Mouse (Mus musculus): ENCODE results near the gene Ctsd. TPM values are rescaled to one million over a fixed set of nuclear protein-coding genes. Genes with fewer than 3 reads are reported as not detected.
"Not testable (repeated sequence)": the region's sequence is repeated elsewhere in the genome, so short reads cannot be mapped to it uniquely, and the experiment has no call there.

Ctsd gene
- polyA plus RNA-seq, 1 experiment from 2014 or later, result 132 TPM

DNA sequence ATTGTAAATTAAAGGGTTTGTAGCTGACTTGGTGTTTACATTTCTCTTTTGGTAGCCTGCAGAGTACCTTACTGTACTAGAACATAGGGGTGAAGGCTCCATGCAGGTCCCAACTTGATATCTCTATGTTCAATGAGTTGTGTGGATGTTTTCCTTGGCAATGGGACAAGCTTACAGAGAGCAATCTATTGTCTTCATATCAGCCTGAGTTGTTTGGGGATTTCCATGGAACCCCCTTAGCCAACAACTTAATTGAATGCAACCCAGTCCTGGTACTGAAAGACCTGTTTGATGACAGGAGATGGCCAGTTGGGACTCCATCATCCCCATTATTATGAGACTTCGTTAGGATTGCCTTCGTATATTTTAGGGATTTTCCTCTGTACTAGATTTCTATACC, 30.2 kb upstream of the Ctsd start:
- Histone ChIP-seq H3K9ac (no peak overlapping the region), H3K27me3 (no peaks in the 10 kb centered on the region), H3K9me3 (no peaks in the 10 kb centered on the region), H3K27ac (no peak overlapping the region), H3K4me3 (replicated peaks) (no peak overlapping the region), H3K36me3 (replicated peaks) (no peaks in the 10 kb centered on the region), H3K4me2 (no peak overlapping the region), H3K4me1 (no peaks in the 10 kb centered on the region)
- WGBS, result 91% methylated on average over 2 of the region's 2 CpGs
- no peak for ATAC-seq (ENCODE audit: low FRiP score)

DNA sequence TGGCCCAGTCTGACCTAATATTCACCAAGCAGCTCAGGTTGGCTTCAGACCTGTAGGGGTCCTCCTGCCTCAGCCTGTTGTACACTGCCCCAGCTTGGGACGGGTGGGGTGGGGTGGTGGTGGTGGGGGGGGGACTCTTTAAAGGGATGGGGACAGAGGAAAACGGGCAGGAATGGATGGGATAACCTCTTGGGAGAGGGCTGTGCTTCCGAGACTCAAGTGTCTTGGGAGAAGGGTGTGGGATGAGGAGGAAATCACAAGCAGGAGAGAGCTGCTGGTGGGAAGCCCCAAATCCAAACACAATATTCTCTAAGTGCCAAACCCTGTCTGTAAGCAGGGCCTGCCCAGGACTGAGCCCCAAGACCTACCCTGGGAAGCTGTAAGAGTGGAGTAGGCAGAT, 28.4 kb upstream of the Ctsd start:
- H3K9ac ChIP-seq, result no peak overlapping the region
- no peaks in the 10 kb centered on the region for H3K36me3 ChIP-seq (replicated peaks)
- ATAC-seq (ENCODE audit: low FRiP score), result no peak
- H3K9me3 ChIP-seq, result no peaks in the 10 kb centered on the region
- H3K27ac ChIP-seq, result no peak overlapping the region
- no peak overlapping the region for H3K4me2 ChIP-seq
- no peaks in the 10 kb centered on the region for H3K4me1 ChIP-seq
- WGBS, result 81% methylated on average over 3 of the region's 3 CpGs
- no peaks in the 10 kb centered on the region for H3K27me3 ChIP-seq
- H3K4me3 ChIP-seq (replicated peaks), result no peak overlapping the region

DNA sequence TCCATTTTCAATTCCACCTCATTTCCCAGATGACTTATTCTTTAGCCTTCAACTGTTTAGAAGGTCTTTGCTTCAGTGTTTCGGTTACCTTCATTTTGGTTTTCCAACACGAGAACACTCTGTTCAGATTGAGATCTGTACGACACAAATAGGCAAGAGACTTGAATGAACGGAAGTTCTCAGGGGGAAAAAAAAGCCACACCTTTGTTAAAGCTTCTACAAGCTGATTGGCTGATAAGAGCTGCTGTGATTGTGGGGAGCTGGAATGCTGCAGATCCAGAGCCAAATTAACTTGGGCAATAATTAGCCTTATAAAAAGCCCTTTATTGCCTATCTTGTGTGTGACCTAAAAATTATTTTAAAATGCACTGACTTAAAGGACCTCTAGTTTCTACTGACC, 27.5 kb upstream of the Ctsd start:
- Histone ChIP-seq H3K9me3 (no peaks in the 10 kb centered on the region), H3K4me1 (no peaks in the 10 kb centered on the region), H3K27ac (no peak overlapping the region), H3K9ac (no peak overlapping the region), H3K4me3 (replicated peaks) (no peak overlapping the region), H3K27me3 (no peaks in the 10 kb centered on the region), H3K36me3 (replicated peaks) (no peaks in the 10 kb centered on the region), H3K4me2 (no peak overlapping the region)
- WGBS, result 52% methylated on average over 4 of the region's 4 CpGs
- ATAC-seq (ENCODE audit: low FRiP score), result no peak

DNA sequence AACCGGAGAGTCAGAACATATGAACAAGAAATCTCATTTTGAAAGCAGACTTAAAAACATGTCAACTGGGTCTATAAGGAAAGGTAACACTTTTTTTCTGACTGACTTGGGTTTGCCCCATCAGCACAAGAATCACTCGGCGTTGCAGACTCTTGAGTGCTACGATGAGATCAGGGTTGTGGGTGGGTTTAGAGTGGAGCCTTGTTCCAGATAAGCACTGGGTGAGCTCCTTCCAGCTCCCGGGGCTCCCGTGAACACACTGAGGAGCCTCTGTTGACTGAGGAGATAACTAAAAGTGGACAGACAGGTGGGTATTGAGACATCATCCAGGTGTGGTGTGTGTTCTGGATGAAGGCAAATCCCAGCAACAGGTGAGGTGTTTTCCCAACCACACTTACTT, 25.4 kb upstream of the Ctsd start:
- no peak for ATAC-seq (ENCODE audit: low FRiP score)
- no peak overlapping the region for H3K4me3 ChIP-seq (replicated peaks)
- 88% methylated on average over 6 of the region's 6 CpGs for WGBS

DNA sequence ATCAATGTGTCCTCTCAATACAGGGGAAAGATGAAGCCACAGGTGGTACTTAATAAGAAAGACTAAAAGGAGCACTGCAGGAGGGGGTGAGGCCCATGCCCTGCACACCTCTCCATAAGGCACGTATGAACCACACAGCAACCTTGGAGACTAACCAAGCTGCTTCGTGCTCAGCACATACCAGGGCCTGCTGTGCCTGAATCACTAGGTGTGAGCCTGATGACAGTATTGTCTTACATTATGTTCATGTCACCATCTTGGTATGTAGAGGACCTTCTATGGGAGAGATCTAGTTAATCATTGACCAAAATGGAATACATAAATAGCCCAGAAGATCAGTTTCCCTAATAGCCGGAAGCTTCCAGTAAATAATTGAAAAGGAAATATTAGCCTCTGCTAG, 21.8 kb upstream of the Ctsd start:
- WGBS, result 85% methylated on average over 3 of the region's 3 CpGs
- Histone ChIP-seq H3K27ac (no peak overlapping the region), H3K4me2 (no peak overlapping the region), H3K4me1 (no peaks in the 10 kb centered on the region), H3K9ac (no peak overlapping the region), H3K36me3 (replicated peaks) (no peaks in the 10 kb centered on the region), H3K4me3 (replicated peaks) (no peak overlapping the region), H3K9me3 (no peaks in the 10 kb centered on the region), H3K27me3 (no peaks in the 10 kb centered on the region)
- ATAC-seq (ENCODE audit: low FRiP score), result no peak

More for the DNA sequence above, 25.4 kb upstream of the Ctsd start:
- Histone ChIP-seq H3K9ac (no peak overlapping the region), H3K9me3 (no peaks in the 10 kb centered on the region), H3K4me1 (no peaks in the 10 kb centered on the region), H3K4me2 (no peak overlapping the region), H3K27me3 (no peaks in the 10 kb centered on the region), H3K27ac (no peak overlapping the region), H3K36me3 (replicated peaks) (no peaks in the 10 kb centered on the region)

DNA sequence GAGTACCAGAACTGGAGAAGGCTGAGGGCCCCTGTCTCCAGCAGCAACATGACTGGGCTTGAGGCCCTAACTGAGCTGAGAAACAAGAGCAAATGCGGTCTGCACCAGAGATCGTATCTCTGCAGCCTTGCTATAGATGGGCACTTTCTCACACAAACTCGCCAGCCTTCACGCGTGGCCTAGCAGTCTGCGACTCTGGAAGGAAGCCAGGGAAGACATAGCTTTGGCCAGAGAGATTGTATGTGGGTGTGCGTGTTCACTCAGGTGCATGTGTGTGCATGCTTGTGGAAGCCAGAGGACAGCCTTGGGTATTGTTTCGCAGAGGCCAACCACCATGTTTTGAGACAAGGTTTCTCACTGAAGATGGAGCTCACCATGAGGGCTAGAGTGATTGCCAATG, 20.8 kb upstream of the Ctsd start:
- no peaks in the 10 kb centered on the region for H3K9me3 ChIP-seq
- no peak overlapping the region for H3K4me2 ChIP-seq
- no peak overlapping the region for H3K27ac ChIP-seq
- 96% methylated on average over 8 of the region's 8 CpGs for WGBS
- H3K4me1 ChIP-seq, result no peaks in the 10 kb centered on the region
- no peaks in the 10 kb centered on the region for H3K27me3 ChIP-seq
- no peak overlapping the region for H3K4me3 ChIP-seq (replicated peaks)
- H3K9ac ChIP-seq, result no peak overlapping the region
- no peaks in the 10 kb centered on the region for H3K36me3 ChIP-seq (replicated peaks)
- no peak for ATAC-seq (ENCODE audit: low FRiP score)

DNA sequence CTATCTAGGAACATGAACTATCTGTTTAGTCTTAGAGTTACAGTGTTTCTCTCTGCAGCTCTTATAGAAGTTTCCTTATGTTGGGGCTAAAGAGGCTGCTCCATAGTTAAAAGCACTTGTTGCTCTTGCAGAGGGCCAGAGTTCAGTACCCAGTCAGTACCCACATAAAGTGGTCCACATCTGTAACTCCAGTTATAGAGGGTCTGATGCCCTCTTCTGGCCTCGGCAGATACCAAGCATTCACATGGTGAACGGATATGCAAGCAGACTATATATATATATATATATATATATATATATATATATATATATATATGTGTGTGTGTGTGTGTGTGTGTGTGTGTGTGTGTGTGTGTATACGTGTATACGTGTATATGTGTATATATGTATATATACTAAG, 20.1 kb upstream of the Ctsd start:
- no peaks in the 10 kb centered on the region for H3K9me3 ChIP-seq
- no peak overlapping the region for H3K27ac ChIP-seq
- ATAC-seq (ENCODE audit: low FRiP score), result no peak
- H3K4me3 ChIP-seq (replicated peaks), result no peak overlapping the region
- no peak overlapping the region for H3K9ac ChIP-seq
- 71% methylated on average over 4 of the region's 4 CpGs for WGBS
- no peaks in the 10 kb centered on the region for H3K4me1 ChIP-seq
- no peaks in the 10 kb centered on the region for H3K27me3 ChIP-seq
- H3K36me3 ChIP-seq (replicated peaks), result no peaks in the 10 kb centered on the region
- no peak overlapping the region for H3K4me2 ChIP-seq

DNA sequence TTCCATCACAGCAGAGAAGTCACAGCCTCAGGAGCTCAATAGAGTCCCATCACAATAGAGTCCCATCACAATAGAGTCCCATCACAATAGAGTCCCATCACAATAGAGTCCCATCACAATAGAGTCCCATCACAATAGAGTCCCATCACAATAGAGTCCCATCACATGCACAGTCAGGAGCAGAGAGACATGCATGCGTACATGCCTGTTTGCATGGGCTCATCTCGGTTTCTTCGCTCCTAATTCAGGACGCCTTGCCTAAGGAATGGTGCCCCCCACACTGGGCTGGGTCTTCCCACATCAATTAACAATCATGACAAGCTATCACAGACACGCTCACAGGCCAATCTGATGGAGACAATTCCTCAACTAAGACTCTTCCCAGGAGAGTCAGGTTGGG, 17.3 kb upstream of the Ctsd start:
- ATAC-seq (ENCODE audit: low FRiP score); H3K27ac ChIP-seq; H3K4me2 ChIP-seq; H3K4me3 ChIP-seq (replicated peaks); H3K9ac ChIP-seq; H3K27me3 ChIP-seq; H3K36me3 ChIP-seq (replicated peaks); H3K9me3 ChIP-seq: not testable (repeated sequence)
- WGBS, result 87% methylated on average over 5 of the region's 5 CpGs
- H3K4me1 ChIP-seq, result peaks cover 11% of the 10 kb centered on the region

DNA sequence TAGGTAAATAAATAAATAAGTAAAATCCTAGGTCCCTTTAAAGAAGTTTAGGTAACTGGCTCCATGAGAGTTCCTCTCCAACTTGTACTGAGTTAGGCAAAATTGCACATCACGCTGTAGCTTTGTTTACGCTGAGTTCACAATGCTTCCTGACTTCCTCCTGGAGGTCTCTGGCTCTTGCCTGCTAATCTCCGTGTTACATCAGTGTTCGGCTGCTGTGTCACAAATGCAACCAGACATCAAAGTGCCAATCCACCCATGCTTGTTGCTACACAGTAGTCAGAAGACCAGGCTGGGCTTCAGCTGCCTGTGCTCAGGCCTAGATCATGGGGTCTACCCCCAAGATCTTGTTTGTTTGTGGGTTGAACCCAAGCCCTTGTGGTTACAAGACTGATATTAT, 15.8 kb upstream of the Ctsd start:
- no peaks in the 10 kb centered on the region for H3K36me3 ChIP-seq (replicated peaks)
- no peak overlapping the region for H3K27ac ChIP-seq
- WGBS, result 87% methylated on average over 4 of the region's 4 CpGs
- H3K9me3 ChIP-seq, result no peaks in the 10 kb centered on the region
- peaks cover 11% of the 10 kb centered on the region for H3K4me1 ChIP-seq
- H3K4me3 ChIP-seq (replicated peaks), result no peak overlapping the region
- no peak overlapping the region for H3K4me2 ChIP-seq
- H3K27me3 ChIP-seq, result peaks cover 10% of the 10 kb centered on the region; the same call in 1 of the 2 replicates
- H3K9ac ChIP-seq, result no peak overlapping the region
- ATAC-seq (ENCODE audit: low FRiP score), result no peak

DNA sequence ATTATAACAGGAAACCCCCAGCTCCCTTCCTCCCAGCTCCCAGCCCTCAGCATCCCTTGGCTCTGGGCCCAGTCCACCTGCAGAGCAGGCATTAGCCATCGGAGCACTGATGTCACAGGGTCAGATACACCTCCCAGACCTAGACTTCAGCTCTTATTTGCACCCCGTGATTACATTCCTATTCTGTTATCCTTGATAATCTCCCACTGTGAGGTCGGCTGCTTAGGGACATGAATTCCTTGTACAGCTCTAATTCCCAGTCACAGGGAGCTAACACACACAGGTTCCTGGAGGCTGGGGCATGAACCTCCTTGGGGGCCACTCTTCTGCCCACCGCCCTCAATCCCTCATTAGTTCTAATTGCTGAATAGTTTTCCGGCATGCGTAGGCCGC, 12.9 kb upstream of the Ctsd start:
- Histone ChIP-seq H3K9me3 (no peaks in the 10 kb centered on the region), H3K9ac (no peak overlapping the region), H3K36me3 (replicated peaks) (no peaks in the 10 kb centered on the region), H3K4me3 (replicated peaks) (no peak overlapping the region), H3K27me3 (peaks cover 10% of the 10 kb centered on the region; the same call in 1 of the 2 replicates), H3K4me1 (peaks cover 11% of the 10 kb centered on the region), H3K4me2 (no peak overlapping the region), H3K27ac (no peak overlapping the region)
- WGBS, result 6% methylated on average over 7 of the region's 7 CpGs
- no peak for ATAC-seq (ENCODE audit: low FRiP score)

DNA sequence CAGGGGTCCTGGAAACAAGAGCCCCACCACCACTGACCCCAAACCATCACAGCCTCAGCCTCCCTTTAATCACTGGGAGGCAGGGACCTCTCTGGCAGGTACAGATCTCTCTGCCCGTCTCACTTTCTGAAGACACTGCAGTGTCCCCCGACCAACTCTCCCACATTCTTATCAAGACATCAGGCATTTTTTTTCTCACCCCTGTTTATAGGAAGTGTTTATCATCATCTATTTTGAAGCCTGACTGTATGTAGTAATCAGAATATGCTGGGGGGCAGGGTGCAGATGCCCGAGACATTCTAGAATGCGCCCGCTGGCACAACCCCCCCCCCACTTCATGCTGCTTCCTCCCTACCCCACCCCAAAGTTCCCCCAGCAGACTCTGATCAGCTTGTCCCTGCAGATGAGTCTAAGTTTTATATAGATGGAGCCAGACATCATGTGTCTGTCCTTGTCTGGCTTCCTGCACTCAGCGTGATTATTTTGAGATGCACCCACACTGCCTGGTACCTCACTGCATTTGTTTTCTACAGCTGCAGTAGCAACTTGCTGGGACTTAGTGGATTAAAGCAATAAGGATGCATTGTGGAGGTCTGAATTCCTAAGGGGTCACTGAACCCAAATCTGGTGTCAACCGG, 12.4 kb upstream of the Ctsd start:
- Histone ChIP-seq H3K36me3 (replicated peaks) (no peaks in the 10 kb centered on the region), H3K4me2 (no peak overlapping the region), H3K9ac (no peak overlapping the region), H3K27ac (no peak overlapping the region), H3K27me3 (peaks cover 10% of the 10 kb centered on the region; the same call in 1 of the 2 replicates), H3K4me3 (replicated peaks) (no peak overlapping the region), H3K9me3 (no peaks in the 10 kb centered on the region), H3K4me1 (peaks cover 11% of the 10 kb centered on the region)
- 52% methylated on average over 7 of the region's 7 CpGs for WGBS
- ATAC-seq (ENCODE audit: low FRiP score), result no peak

DNA sequence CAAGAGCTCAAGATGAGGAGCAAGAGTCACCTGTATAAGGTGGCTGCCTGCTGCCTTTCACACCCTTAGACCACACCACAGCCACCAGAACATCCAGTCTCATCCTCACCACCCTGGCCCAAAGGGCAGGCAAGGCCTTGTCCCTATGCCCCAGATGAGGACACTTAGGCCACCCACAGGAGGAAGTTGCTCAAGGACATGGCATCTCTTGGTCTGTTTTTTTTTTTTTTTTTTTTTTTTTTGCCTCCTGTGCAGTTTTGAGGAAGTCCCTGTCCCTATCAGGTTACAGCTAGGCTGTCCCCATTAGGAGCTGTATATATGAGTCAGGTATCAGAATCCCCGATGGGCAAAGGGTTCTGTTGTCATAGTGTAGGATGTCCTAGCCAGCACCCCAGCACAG, 11.4 kb upstream of the Ctsd start:
- H3K9ac ChIP-seq, result no peak overlapping the region
- H3K4me2 ChIP-seq, result no peak overlapping the region
- H3K9me3 ChIP-seq, result no peaks in the 10 kb centered on the region
- no peak overlapping the region for H3K4me3 ChIP-seq (replicated peaks)
- peaks cover 11% of the 10 kb centered on the region for H3K4me1 ChIP-seq
- 95% methylated on average over 1 of the region's 1 CpGs for WGBS
- no peaks in the 10 kb centered on the region for H3K36me3 ChIP-seq (replicated peaks)
- peaks cover 10% of the 10 kb centered on the region; the same call in 1 of the 2 replicates for H3K27me3 ChIP-seq
- no peak overlapping the region for H3K27ac ChIP-seq
- ATAC-seq (ENCODE audit: low FRiP score), result no peak

DNA sequence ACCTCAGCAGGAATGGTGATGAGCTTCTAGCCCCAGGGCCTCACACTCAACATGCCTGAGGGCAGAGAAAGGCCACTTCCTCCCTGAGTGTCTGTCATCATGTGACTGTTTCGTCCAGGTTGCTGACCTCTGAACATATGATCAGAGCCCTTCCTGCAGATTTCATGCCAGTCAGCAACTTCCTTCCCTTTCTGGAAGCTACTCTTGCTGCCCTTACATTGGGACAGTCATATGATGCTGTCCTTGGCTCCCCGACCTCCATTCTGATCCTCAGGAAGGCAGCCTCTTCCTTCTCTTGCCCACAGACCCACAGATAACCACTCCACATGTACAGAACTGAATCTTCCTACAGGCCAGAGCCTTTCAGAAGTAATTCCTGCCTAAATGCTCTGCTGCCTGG, 10.2 kb upstream of the Ctsd start:
- Histone ChIP-seq H3K9me3 (no peaks in the 10 kb centered on the region), H3K4me2 (no peak overlapping the region), H3K27ac (no peak overlapping the region), H3K9ac (no peak overlapping the region; the same call in 1 of the 2 replicates), H3K4me1 (peaks cover 11% of the 10 kb centered on the region), H3K4me3 (replicated peaks) (no peak overlapping the region), H3K27me3 (peaks cover 10% of the 10 kb centered on the region; the same call in 1 of the 2 replicates), H3K36me3 (replicated peaks) (no peaks in the 10 kb centered on the region)
- ATAC-seq (ENCODE audit: low FRiP score), result no peak
- 73% methylated on average over 2 of the region's 2 CpGs for WGBS
